Comparison of ENCODE assay signal across 7 mouse cellular contexts in genomic region chr19:26845276-26846016, GRCm38 (mm10). TPM values are rescaled to one million over a fixed set of nuclear protein-coding genes. Genes with fewer than 3 reads are reported as not detected.
DNase-seq lines count a peak whose midpoint lies in the region; ATAC-seq lines count a peak whose summit lies in the region.

No protein-coding gene starts in this region.

- peak; percentile 40 for DNase-seq in adrenal gland, adult 8-10 months
- peak; percentile 97 for DNase-seq in embryo, embryonic 9.5 days (ENCODE audit: extremely low spot score)
- peak; percentile 92 for DNase-seq in heart, adult 11 months
- peak; percentile 79 for DNase-seq in kidney, adult 18-20 months
- peak; percentile 97 for DNase-seq in limb, embryonic 11.5 days (ENCODE audit: low spot score)
- DNase-seq in midbrain, embryonic 14.5 days, result peak; percentile 99
- DNase-seq in spleen, adult 18-20 months, result peak; percentile 30 to 62

- H3K9me3 ChIP-seq in limb, embryonic 11.5 days (ENCODE audit: control insufficient read depth, low read length), result no peaks in the 10 kb centered on the region
- no peaks in the 10 kb centered on the region for H3K9me3 ChIP-seq in midbrain, embryonic 14.5 days (ENCODE audit: control insufficient read depth, low read length)

- peak overlapping the region; percentile 81 for H3K9ac ChIP-seq in limb, embryonic 11.5 days (ENCODE audit: low read length)
- peak overlapping the region; percentile 62 for H3K9ac ChIP-seq in midbrain, embryonic 14.5 days (replicated peaks; ENCODE audit: low read length)

- no peaks in the 10 kb centered on the region for H3K27me3 ChIP-seq in limb, embryonic 11.5 days (ENCODE audit: control insufficient read depth, insufficient read depth, low read length)
- H3K27me3 ChIP-seq in midbrain, embryonic 14.5 days (ENCODE audit: control insufficient read depth, insufficient read depth, low read length), result no peaks in the 10 kb centered on the region

- no peaks in the 10 kb centered on the region for H3K4me1 ChIP-seq in limb, embryonic 11.5 days (ENCODE audit: control insufficient read depth, insufficient read depth, low read length)
- peaks cover 24% of the 10 kb centered on the region for H3K4me1 ChIP-seq in midbrain, embryonic 14.5 days (ENCODE audit: control insufficient read depth, insufficient read depth, low read length)

- H3K4me2 ChIP-seq in limb, embryonic 11.5 days (ENCODE audit: low read depth, severe bottlenecking), result peak overlapping the region; percentile 46
- H3K4me2 ChIP-seq in midbrain, embryonic 14.5 days (ENCODE audit: low read length), result peak overlapping the region; percentile 63

- H3K27ac ChIP-seq in limb, embryonic 11.5 days (replicated peaks; ENCODE audit: low read depth, low read length), result peak overlapping the region; percentile 80; the same call in 1 of the 2 replicates
- peak overlapping the region; percentile 97 for H3K27ac ChIP-seq in midbrain, embryonic 14.5 days (replicated peaks; ENCODE audit: low read depth, low read length)

- H3K36me3 ChIP-seq in limb, embryonic 11.5 days (ENCODE audit: control insufficient read depth, insufficient read depth, low read length), result no peaks in the 10 kb centered on the region
- no peaks in the 10 kb centered on the region for H3K36me3 ChIP-seq in midbrain, embryonic 14.5 days (ENCODE audit: control insufficient read depth, insufficient read depth, low read length)

- peak overlapping the region; percentile 40 for H3K4me3 ChIP-seq in limb, embryonic 11.5 days (ENCODE audit: low read depth, low read length)
- peak overlapping the region; percentile 27 for H3K4me3 ChIP-seq in midbrain, embryonic 14.5 days (replicated peaks; ENCODE audit: low read depth, low read length)

- ATAC-seq in limb, embryonic 11.5 days (ENCODE audit: insufficient number of reproducible peaks, low FRiP score, low TSS enrichment, low read depth), result peak; percentile 82
- peak; percentile 93 for ATAC-seq in midbrain, embryonic 14.5 days (ENCODE audit: low FRiP score, low TSS enrichment)

- 1% methylated on average over 16 of the region's 16 CpGs for WGBS in limb, embryonic 11.5 days
- WGBS in midbrain, embryonic 14.5 days, result 0% methylated on average over 16 of the region's 16 CpGs

RNA-seq across cellular contexts. Expression of gene Gm815, which starts 40.2 kb away (rescaled TPM):
- total RNA-seq in adrenal gland, adult 8-10 months (2022), result not detected
- polyA plus RNA-seq in limb, embryonic 11.5 days (2014; fragmentation: Nextera tagmentation; extraction: Ambion mirVana), result not detected in 2 replicates
- polyA plus RNA-seq in midbrain, embryonic 14.5 days (2014; fragmentation: Nextera tagmentation; extraction: Ambion mirVana), result not detected in 2 replicates

Comparison
In these comparisons a context has a peak if more than half of its experiments do, and no peak if none do; other contexts are left out.
1. Peak in every context shown above with its lines: DNase-seq, ATAC-seq, H3K4me3 ChIP-seq and H3K27ac ChIP-seq.
2. DNase-seq: peak in every context shown above with its lines; median percentile 99 in midbrain, embryonic 14.5 days; 97 in embryo, embryonic 9.5 days; 97 in limb, embryonic 11.5 days; 92 in heart, adult 11 months; 79 in kidney, adult 18-20 months; 46 in spleen, adult 18-20 months; 40 in adrenal gland, adult 8-10 months.